Mouse (Mus musculus) lung, postnatal 14 days (tissue): ENCODE data around the gene Vps39.

Experiments used
- DNase-seq: peaks from one replicate; pipeline ENCODE4 v3.0.0; 2021

Vps39 gene

GRCm38 (mm10) chr2:120352682-120353646 lies at the start of gene Vps39:
Gene Vps39, minus strand, starts transcription at chr2:120353137.
- peak; percentile 90 for DNase-seq

- DNase-seq: no peak
These were observed 45.0 kb upstream of the Vps39 start for GRCm38 (mm10) chr2:120397951-120398350.

GRCm38 (mm10) chr2:120392406-120392805 lies 39.5 kb upstream of the Vps39 start:
- DNase-seq: no peak

GRCm38 (mm10) chr2:120390934-120391333 lies 38.0 kb upstream of the Vps39 start:
- DNase-seq: no peak

- no peak for DNase-seq
These were observed 36.4 kb upstream of the Vps39 start for GRCm38 (mm10) chr2:120389376-120389775.

- no peak for DNase-seq
These were observed 34.4 kb upstream of the Vps39 start for GRCm38 (mm10) chr2:120387291-120387690.

GRCm38 (mm10) chr2:120386264-120386663 lies 33.3 kb upstream of the Vps39 start:
- no peak for DNase-seq

- no peak for DNase-seq
These were observed 20.9 kb upstream of the Vps39 start for GRCm38 (mm10) chr2:120373858-120374257.

GRCm38 (mm10) chr2:120367416-120368207 lies 14.7 kb upstream of the Vps39 start:
- no peak for DNase-seq

GRCm38 (mm10) chr2:120366501-120366900 lies 13.6 kb upstream of the Vps39 start:
- DNase-seq: no peak

- DNase-seq: no peak
These were observed 7.5 kb upstream of the Vps39 start for GRCm38 (mm10) chr2:120360425-120360824.

GRCm38 (mm10) chr2:120351321-120351720 lies 1.6 kb downstream of the Vps39 start:
- peak; percentile 12 for DNase-seq

GRCm38 (mm10) chr2:120348120-120348519 lies 4.8 kb downstream of the Vps39 start:
- peak; percentile 31 for DNase-seq

GRCm38 (mm10) chr2:120341741-120342140 lies 11.2 kb downstream of the Vps39 start:
- DNase-seq: no peak

GRCm38 (mm10) chr2:120337886-120338285 lies 15.1 kb downstream of the Vps39 start:
- no peak for DNase-seq

GRCm38 (mm10) chr2:120331575-120331974 lies 21.4 kb downstream of the Vps39 start:
- no peak for DNase-seq

GRCm38 (mm10) chr2:120315077-120315476 lies 37.9 kb downstream of the Vps39 start:
- no peak for DNase-seq

- DNase-seq: no peak
These were observed 38.5 kb downstream of the Vps39 start for GRCm38 (mm10) chr2:120314487-120314886.

- DNase-seq: peak; percentile 28
These were observed 39.0 kb downstream of the Vps39 start, which contains the start of gene Pla2g4f for GRCm38 (mm10) chr2:120313976-120314375. Gene Pla2g4f, minus strand, starts transcription at chr2:120314165.

- no peak for DNase-seq
These were observed 40.6 kb downstream of the Vps39 start for GRCm38 (mm10) chr2:120312276-120312825.

- no peak for DNase-seq
These were observed 48.8 kb downstream of the Vps39 start for GRCm38 (mm10) chr2:120304113-120304512.

- DNase-seq: no peak
These were observed 51.9 kb downstream of the Vps39 start for GRCm38 (mm10) chr2:120301076-120301475.

GRCm38 (mm10) chr2:120299866-120300265 lies 53.1 kb downstream of the Vps39 start:
- no peak for DNase-seq
